Mouse (Mus musculus): ENCODE data around the gene Kcnh1. TPM values are rescaled to one million over a fixed set of nuclear protein-coding genes. Genes with fewer than 3 reads are reported as not detected.

Gene Kcnh1
- polyA plus RNA-seq, 2 experiments, result under 0.01 TPM; not detected in 1

GRCm38 (mm10) chr1:192419176-192419575 is 228.6 kb downstream of the Kcnh1 start:
- no peak for TF ChIP-seq CTCF (IDR thresholded peaks at IDR 0.05; ENCODE audit: low read depth)
- Histone ChIP-seq H3K27me3 (ENCODE audit: control insufficient read depth, insufficient read depth, low read length) (no peaks in the 10 kb centered on the region), H3K4me2 (ENCODE audit: low read depth) (no peak overlapping the region), H3K9ac (replicated peaks) (no peak overlapping the region), H3K4me3 (ENCODE audit: insufficient read depth in 1 of 2, low read depth in 2 of 2, low read length in 2 of 2) (no peak overlapping the region), H3K36me3 (replicated peaks; ENCODE audit: control insufficient read depth, insufficient read depth, low read depth) (no peaks in the 10 kb centered on the region), H3K4me1 (replicated peaks; ENCODE audit: control insufficient read depth in 2 of 2, insufficient read depth in 2 of 2, low read length in 1 of 2) (no peaks in the 10 kb centered on the region), H3K9me3 (ENCODE audit: control insufficient read depth, low read length) (no peaks in the 10 kb centered on the region), H3K27ac (no peak overlapping the region)
- 57% methylated on average over 5 of the region's 5 CpGs for WGBS (ENCODE audit: insufficient replicate concordance)
- no peak for DNase-seq (ENCODE audit: low read depth in 3 of 3, low spot score in 3 of 3)
- ATAC-seq (ENCODE audit: insufficient read depth), result no peak

- Histone ChIP-seq H3K9ac (replicated peaks) (no peak overlapping the region), H3K4me2 (ENCODE audit: low read depth) (no peak overlapping the region), H3K36me3 (replicated peaks; ENCODE audit: control insufficient read depth, insufficient read depth, low read depth) (no peaks in the 10 kb centered on the region), H3K27me3 (ENCODE audit: control insufficient read depth, insufficient read depth, low read length) (no peaks in the 10 kb centered on the region), H3K9me3 (ENCODE audit: control insufficient read depth, low read length) (no peaks in the 10 kb centered on the region), H3K27ac (no peak overlapping the region), H3K4me3 (ENCODE audit: insufficient read depth in 1 of 2, low read depth in 2 of 2, low read length in 2 of 2) (no peak overlapping the region), H3K4me1 (replicated peaks; ENCODE audit: control insufficient read depth in 2 of 2, insufficient read depth in 2 of 2, low read length in 1 of 2) (no peaks in the 10 kb centered on the region)
- DNase-seq (ENCODE audit: low read depth in 3 of 3, low spot score in 3 of 3) (no peak), ATAC-seq (ENCODE audit: insufficient read depth) (no peak)
- WGBS (ENCODE audit: insufficient replicate concordance), result 71% methylated on average over 14 of the region's 14 CpGs
- TF ChIP-seq EP300 (IDR thresholded peaks at IDR 0.05; ENCODE audit: low read depth) (no peak), CTCF (IDR thresholded peaks at IDR 0.05; ENCODE audit: low read depth) (no peak)
These were observed 231.0 kb downstream of the Kcnh1 start for GRCm38 (mm10) chr1:192421377-192422166.

- no peak overlapping the region for H3K4me2 ChIP-seq (ENCODE audit: low read depth)
- no peak overlapping the region for H3K4me3 ChIP-seq (ENCODE audit: insufficient read depth in 1 of 2, low read depth in 2 of 2, low read length in 2 of 2)
- TF ChIP-seq CTCF (IDR thresholded peaks at IDR 0.05; ENCODE audit: low read depth) (no peak), EP300 (IDR thresholded peaks at IDR 0.05; ENCODE audit: low read depth) (no peak)
- H3K9ac ChIP-seq (replicated peaks), result no peak overlapping the region
- no peaks in the 10 kb centered on the region for H3K27me3 ChIP-seq (ENCODE audit: control insufficient read depth, insufficient read depth, low read length)
- DNase-seq (ENCODE audit: low read depth in 3 of 3, low spot score in 3 of 3) (no peak), ATAC-seq (ENCODE audit: insufficient read depth) (no peak)
- no peaks in the 10 kb centered on the region for H3K9me3 ChIP-seq (ENCODE audit: control insufficient read depth, low read length)
- H3K4me1 ChIP-seq (replicated peaks; ENCODE audit: control insufficient read depth in 2 of 2, insufficient read depth in 2 of 2, low read length in 1 of 2), result no peaks in the 10 kb centered on the region
- no peak overlapping the region for H3K27ac ChIP-seq
- H3K36me3 ChIP-seq (replicated peaks; ENCODE audit: control insufficient read depth, insufficient read depth, low read depth), result no peaks in the 10 kb centered on the region
- WGBS (ENCODE audit: insufficient replicate concordance), result 66% methylated on average over 2 of the region's 2 CpGs
These were observed 240.8 kb downstream of the Kcnh1 start for GRCm38 (mm10) chr1:192431423-192431822.

- Histone ChIP-seq H3K36me3 (replicated peaks; ENCODE audit: control insufficient read depth, insufficient read depth, low read depth) (no peaks in the 10 kb centered on the region), H3K9me3 (ENCODE audit: control insufficient read depth, low read length) (no peaks in the 10 kb centered on the region), H3K4me2 (ENCODE audit: low read depth) (no peak overlapping the region), H3K9ac (replicated peaks) (no peak overlapping the region), H3K27ac (no peak overlapping the region), H3K27me3 (ENCODE audit: control insufficient read depth, insufficient read depth, low read length) (no peaks in the 10 kb centered on the region), H3K4me3 (ENCODE audit: insufficient read depth in 1 of 2, low read depth in 2 of 2, low read length in 2 of 2) (no peak overlapping the region), H3K4me1 (replicated peaks; ENCODE audit: control insufficient read depth in 2 of 2, insufficient read depth in 2 of 2, low read length in 1 of 2) (no peaks in the 10 kb centered on the region)
- WGBS (ENCODE audit: insufficient replicate concordance), result 68% methylated on average over 2 of the region's 2 CpGs
- no peak for TF ChIP-seq EP300 (IDR thresholded peaks at IDR 0.05; ENCODE audit: low read depth)
- TF ChIP-seq CTCF (IDR thresholded peaks at IDR 0.05; ENCODE audit: low read depth), result no peak
- ATAC-seq (ENCODE audit: insufficient read depth) (no peak), DNase-seq (ENCODE audit: low read depth in 3 of 3, low spot score in 3 of 3) (no peak)
These were observed 244.9 kb downstream of the Kcnh1 start for GRCm38 (mm10) chr1:192435503-192435902.

- 47% methylated on average over 6 of the region's 6 CpGs for WGBS (ENCODE audit: insufficient replicate concordance)
- H3K4me2 ChIP-seq (ENCODE audit: low read depth), result no peak overlapping the region
- no peaks in the 10 kb centered on the region for H3K4me1 ChIP-seq (replicated peaks; ENCODE audit: control insufficient read depth in 2 of 2, insufficient read depth in 2 of 2, low read length in 1 of 2)
- DNase-seq (ENCODE audit: low read depth in 3 of 3, low spot score in 3 of 3) (no peak), ATAC-seq (ENCODE audit: insufficient read depth) (no peak)
- no peak overlapping the region for H3K9ac ChIP-seq (replicated peaks)
- no peaks in the 10 kb centered on the region for H3K36me3 ChIP-seq (replicated peaks; ENCODE audit: control insufficient read depth, insufficient read depth, low read depth)
- no peaks in the 10 kb centered on the region for H3K9me3 ChIP-seq (ENCODE audit: control insufficient read depth, low read length)
- H3K4me3 ChIP-seq (ENCODE audit: insufficient read depth in 1 of 2, low read depth in 2 of 2, low read length in 2 of 2), result no peak overlapping the region
- no peak for TF ChIP-seq EP300 (IDR thresholded peaks at IDR 0.05; ENCODE audit: low read depth)
- no peak for TF ChIP-seq CTCF (IDR thresholded peaks at IDR 0.05; ENCODE audit: low read depth)
- H3K27ac ChIP-seq, result no peak overlapping the region
- H3K27me3 ChIP-seq (ENCODE audit: control insufficient read depth, insufficient read depth, low read length), result no peaks in the 10 kb centered on the region
These were observed 248.7 kb downstream of the Kcnh1 start for GRCm38 (mm10) chr1:192439151-192439837.

Data from liver, embryonic 14.5 days (tissue).